In the genomic region with DNA sequence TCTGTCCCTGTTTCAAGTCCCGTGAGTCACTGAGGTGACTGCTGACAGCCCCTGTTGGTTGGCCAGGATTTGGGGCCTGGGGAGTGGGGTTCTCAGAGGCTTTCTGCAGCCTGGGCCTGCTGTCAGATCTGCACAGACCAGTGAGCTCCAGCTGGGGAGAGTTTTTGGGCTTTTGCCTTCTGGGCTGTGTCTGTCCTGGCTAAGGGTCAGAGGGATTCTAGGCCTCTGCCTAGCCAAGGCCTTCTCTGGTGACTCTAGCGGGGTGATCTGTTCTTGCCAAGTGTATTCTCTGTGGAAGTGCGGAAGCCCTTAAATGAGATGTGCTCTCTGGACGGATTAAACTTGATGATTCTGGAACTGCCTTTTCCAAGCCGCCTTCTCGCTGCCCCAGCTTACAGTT, we compare ENCODE assay signal across 21 mouse cellular contexts.
DNase-seq lines count a peak whose midpoint lies in the region; ATAC-seq lines count a peak whose summit lies in the region.
"Had no signal": no experiment of that assay in that cellular context is flagged by ENCODE, and none has a peak within 500 bp of the region (broad histone marks: within the 10 kb centered on the region; RNA-seq: fewer than 3 reads in every experiment).

No protein-coding gene starts in this region.

- no peak overlapping the region for H3K27ac ChIP-seq in embryonic facial prominence, embryonic 13.5 days
- no peak overlapping the region; the same call in 1 of the 2 replicates for H3K27ac ChIP-seq in embryonic facial prominence, embryonic 10.5 days (replicated peaks)
- 0 out of 2 replicates have a peak overlapping the region, but pooled peaks have one; percentile 33 for H3K27ac ChIP-seq in heart, embryonic 10.5 days
- H3K27ac ChIP-seq in stomach, embryonic 15.5 days, result 0 out of 2 replicates have a peak overlapping the region, but pooled peaks have one; percentile 18
- no peak overlapping the region for H3K27ac ChIP-seq in forebrain, embryonic 11.5 days (ENCODE audit: low read depth, low read length)
- H3K27ac ChIP-seq: hindbrain, embryonic 13.5 days; intestine, embryonic 15.5 days; liver, embryonic 12.5 days; lung, embryonic 15.5 days had no signal

- peaks cover 49% of the 10 kb centered on the region for H3K27me3 ChIP-seq in embryonic facial prominence, embryonic 13.5 days
- peaks cover 50% of the 10 kb centered on the region for H3K27me3 ChIP-seq in embryonic facial prominence, embryonic 10.5 days (replicated peaks; ENCODE audit: low read depth, poor library complexity, severe bottlenecking)
- H3K27me3 ChIP-seq in heart, embryonic 10.5 days (ENCODE audit: insufficient read depth, poor library complexity, severe bottlenecking), result peaks cover 43% of the 10 kb centered on the region
- H3K27me3 ChIP-seq in stomach, embryonic 15.5 days (replicated peaks), result 0 out of 2 replicates have a peak, but pooled peaks cover 3% of the 10 kb centered on the region
- peaks cover 11% of the 10 kb centered on the region for H3K27me3 ChIP-seq in forebrain, embryonic 11.5 days (ENCODE audit: control insufficient read depth, insufficient read depth, low read length)

- H3K4me1 ChIP-seq in embryonic facial prominence, embryonic 13.5 days, result peaks cover 18% of the 10 kb centered on the region
- peaks cover 36% of the 10 kb centered on the region for H3K4me1 ChIP-seq in embryonic facial prominence, embryonic 10.5 days
- peaks cover 22% of the 10 kb centered on the region for H3K4me1 ChIP-seq in heart, embryonic 10.5 days
- H3K4me1 ChIP-seq in stomach, embryonic 15.5 days, result peaks cover 9% of the 10 kb centered on the region
- peaks cover 2% of the 10 kb centered on the region; the same call in 1 of the 2 replicates for H3K4me1 ChIP-seq in forebrain, embryonic 11.5 days (replicated peaks; ENCODE audit: control insufficient read depth, insufficient read depth, low read length)
- H3K4me1 ChIP-seq: liver, embryonic 12.5 days had no signal

- H3K4me2 ChIP-seq in embryonic facial prominence, embryonic 13.5 days, result no peak overlapping the region
- no peak overlapping the region for H3K4me2 ChIP-seq in stomach, embryonic 15.5 days
- H3K4me2 ChIP-seq in forebrain, embryonic 11.5 days (ENCODE audit: low read depth, low read length, severe bottlenecking), result no peak overlapping the region
- H3K4me2 ChIP-seq: hindbrain, embryonic 13.5 days; intestine, embryonic 15.5 days; liver, embryonic 12.5 days; lung, embryonic 15.5 days; midbrain, embryonic 11.5 days had no signal

- H3K9me3 ChIP-seq in embryonic facial prominence, embryonic 13.5 days, result no peaks in the 10 kb centered on the region
- peaks cover 3% of the 10 kb centered on the region; the same call in 1 of the 2 replicates for H3K9me3 ChIP-seq in embryonic facial prominence, embryonic 10.5 days
- H3K9me3 ChIP-seq in heart, embryonic 10.5 days, result no peaks in the 10 kb centered on the region; the same call in 1 of the 2 replicates
- H3K9me3 ChIP-seq in stomach, embryonic 15.5 days, result no peaks in the 10 kb centered on the region
- no peaks in the 10 kb centered on the region; the same call in none of the 2 replicates for H3K9me3 ChIP-seq in forebrain, embryonic 11.5 days (ENCODE audit: control insufficient read depth, low read length)
- H3K9me3 ChIP-seq: G1E; hindbrain, embryonic 13.5 days; intestine, embryonic 15.5 days; lung, embryonic 15.5 days had no signal

- WGBS in embryonic facial prominence, embryonic 13.5 days, result 82% methylated on average over 6 of the region's 6 CpGs
- 80% methylated on average over 6 of the region's 6 CpGs for WGBS in embryonic facial prominence, embryonic 10.5 days
- 77% methylated on average over 6 of the region's 6 CpGs for WGBS in heart, embryonic 10.5 days
- 63% methylated on average over 6 of the region's 6 CpGs for WGBS in stomach, embryonic 15.5 days
- WGBS in forebrain, embryonic 11.5 days, result 85% methylated on average over 6 of the region's 6 CpGs

- H3K9ac ChIP-seq in embryonic facial prominence, embryonic 13.5 days, result peak overlapping the region; percentile 32; the same call in 1 of the 2 replicates
- no peak overlapping the region for H3K9ac ChIP-seq in stomach, embryonic 15.5 days
- no peak overlapping the region for H3K9ac ChIP-seq in forebrain, embryonic 11.5 days (ENCODE audit: low read length)
- H3K9ac ChIP-seq: hindbrain, embryonic 13.5 days; intestine, embryonic 15.5 days; liver, embryonic 12.5 days; lung, embryonic 15.5 days had no signal

- no peak overlapping the region for H3K4me3 ChIP-seq in embryonic facial prominence, embryonic 13.5 days
- no peak overlapping the region for H3K4me3 ChIP-seq in embryonic facial prominence, embryonic 10.5 days
- no peak overlapping the region for H3K4me3 ChIP-seq in heart, embryonic 10.5 days
- H3K4me3 ChIP-seq in stomach, embryonic 15.5 days (replicated peaks), result no peak overlapping the region
- no peak overlapping the region for H3K4me3 ChIP-seq in forebrain, embryonic 11.5 days (ENCODE audit: low read depth, low read length)
- H3K4me3 ChIP-seq: hindbrain, embryonic 13.5 days; intestine, embryonic 15.5 days; liver, embryonic 12.5 days; lung, embryonic 15.5 days had no signal

- H3K36me3 ChIP-seq in embryonic facial prominence, embryonic 13.5 days, result no peaks in the 10 kb centered on the region
- H3K36me3 ChIP-seq in embryonic facial prominence, embryonic 10.5 days (replicated peaks), result no peaks in the 10 kb centered on the region
- H3K36me3 ChIP-seq in heart, embryonic 10.5 days, result no peaks in the 10 kb centered on the region
- no peaks in the 10 kb centered on the region for H3K36me3 ChIP-seq in stomach, embryonic 15.5 days
- H3K36me3 ChIP-seq in forebrain, embryonic 11.5 days (ENCODE audit: control insufficient read depth, insufficient read depth, low read length), result no peaks in the 10 kb centered on the region
- H3K36me3 ChIP-seq: G1E; hindbrain, embryonic 13.5 days; intestine, embryonic 15.5 days; liver, embryonic 12.5 days; lung, embryonic 15.5 days had no signal

- DNase-seq in embryonic facial prominence, embryonic 10.5 days (ENCODE audit: low spot score), result no peak
- DNase-seq in gastrocnemius, postnatal 10 days, result peak; percentile 36
- no peak for DNase-seq in heart, embryonic 10.5 days (ENCODE audit: low spot score)
- DNase-seq in right cerebral cortex, adult 18-20 months, result no peak
- no peak for DNase-seq in forebrain, embryonic 11.5 days (ENCODE audit: low spot score)
- DNase-seq: cerebellum, adult 2 months; kidney, adult 9 months; kidney, postnatal 25 days; retina, postnatal 1 day; right cerebral cortex, postnatal 4 days had no signal

- no peak for ATAC-seq in embryonic facial prominence, embryonic 13.5 days (ENCODE audit: insufficient number of reproducible peaks, insufficient read depth, low FRiP score, low TSS enrichment, low read depth)
- ATAC-seq in stomach, embryonic 15.5 days (ENCODE audit: insufficient read depth, low FRiP score, low read depth), result no peak
- ATAC-seq in inflammation-experienced regulatory T-cells, adult 6 months, result no peak
- no peak for ATAC-seq in forebrain, embryonic 11.5 days (replicated peaks; ENCODE audit: low FRiP score)
- ATAC-seq: activated CD4-positive, CD25-positive, alpha-beta regulatory T cell, adult 4 months; forebrain, embryonic 14.5 days; intestine, embryonic 15.5 days; liver, embryonic 12.5 days had no signal

Comparison
In these comparisons a context has a peak if more than half of its experiments do, and no peak if none do; other contexts are left out.
1. H3K27ac ChIP-seq: peak in heart, embryonic 10.5 days (single experiment) and stomach, embryonic 15.5 days (single experiment); none in embryonic facial prominence, embryonic 13.5 days (single experiment), embryonic facial prominence, embryonic 10.5 days (single experiment) and forebrain, embryonic 11.5 days (single experiment).